Mouse (Mus musculus): ENCODE results near the gene Ypel3. TPM values are rescaled to one million over a fixed set of nuclear protein-coding genes. Genes with fewer than 3 reads are reported as not detected.
A peak's percentile ranks its signal among the peaks of the same experiment; 100 is the strongest.
"Not testable (repeated sequence)": the region's sequence is repeated elsewhere in the genome, so short reads cannot be mapped to it uniquely, and the experiment has no call there.

The Ypel3 gene
- polyA plus RNA-seq (2016; fragmentation: Nextera tagmentation; extraction: Ambion mirVana) = 125 and 126 TPM in 2 replicates

DNA sequence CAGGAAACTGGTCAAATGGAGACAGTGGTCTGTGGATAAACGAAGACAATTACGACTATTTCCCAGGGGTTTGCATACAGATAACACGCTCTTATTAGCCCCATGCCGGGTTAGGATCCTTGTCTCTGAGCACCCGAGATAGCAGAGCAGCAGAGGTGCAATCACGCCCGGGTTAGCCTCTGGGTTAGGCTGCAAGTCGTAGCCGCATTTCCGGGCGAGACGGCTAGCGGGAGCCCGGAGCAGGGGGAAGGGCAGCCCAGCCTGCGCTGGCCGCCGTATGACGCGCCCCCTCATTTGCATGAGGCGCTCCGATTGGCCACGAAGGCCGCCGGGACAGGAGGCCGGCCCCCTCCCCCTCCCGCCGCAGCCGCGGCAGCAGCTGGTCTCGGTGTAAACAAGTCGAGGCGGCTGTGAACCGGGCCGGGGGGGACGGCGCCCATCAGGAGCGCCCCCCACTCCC is at the start of gene Ypel3:
Gene Ypel3 (plus strand): TSS at position 358 of the 460 bp plus-strand sequence.
- no peaks in the 10 kb centered on the region for H3K36me3 ChIP-seq
- H3K9me3 ChIP-seq = no peaks in the 10 kb centered on the region
- peak within 1 kb of the TSS; percentile 90 for H3K27ac ChIP-seq (replicated peaks)
- peak; percentile 85 for ATAC-seq (ENCODE audit: low FRiP score, low read depth)
- peaks cover 46% of the 10 kb centered on the region for H3K4me1 ChIP-seq
- peak within 1 kb of the TSS; percentile 96 for H3K4me2 ChIP-seq (replicated peaks)
- H3K9ac ChIP-seq (replicated peaks) = peak within 1 kb of the TSS; percentile 93
- WGBS = under 1% methylated on average over 34 of the region's 37 CpGs
- H3K27me3 ChIP-seq = no peaks in the 10 kb centered on the region
- peak within 1 kb of the TSS; percentile 82 for H3K4me3 ChIP-seq

DNA sequence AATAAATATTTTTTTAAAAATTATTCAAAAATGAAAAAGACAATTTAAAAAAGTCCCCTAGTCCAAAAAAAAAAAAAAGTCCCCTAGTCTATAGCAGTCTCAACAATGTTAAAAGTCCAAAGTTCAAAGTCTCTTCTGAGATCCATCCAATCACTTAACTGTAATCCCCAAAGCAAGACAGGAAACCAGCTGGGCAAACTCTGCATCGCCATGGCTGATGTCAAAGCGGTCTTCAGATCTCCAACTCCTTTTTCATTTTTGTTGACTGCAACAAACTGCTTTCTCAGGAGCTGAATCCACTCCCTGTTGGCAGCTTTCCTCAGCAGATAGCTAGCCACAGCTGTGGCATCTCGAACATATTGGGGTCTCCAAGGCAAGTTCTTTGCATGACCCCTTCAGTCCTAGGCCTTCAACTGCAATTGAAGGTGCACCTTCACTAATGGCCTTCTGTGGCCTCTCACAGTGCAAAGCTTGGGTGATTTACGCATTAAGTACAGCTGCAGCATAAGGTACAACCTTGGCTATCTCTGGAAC is 46.4 kb upstream of the Ypel3 start:
- not testable (repeated sequence) for ATAC-seq (ENCODE audit: low FRiP score, low read depth)

DNA sequence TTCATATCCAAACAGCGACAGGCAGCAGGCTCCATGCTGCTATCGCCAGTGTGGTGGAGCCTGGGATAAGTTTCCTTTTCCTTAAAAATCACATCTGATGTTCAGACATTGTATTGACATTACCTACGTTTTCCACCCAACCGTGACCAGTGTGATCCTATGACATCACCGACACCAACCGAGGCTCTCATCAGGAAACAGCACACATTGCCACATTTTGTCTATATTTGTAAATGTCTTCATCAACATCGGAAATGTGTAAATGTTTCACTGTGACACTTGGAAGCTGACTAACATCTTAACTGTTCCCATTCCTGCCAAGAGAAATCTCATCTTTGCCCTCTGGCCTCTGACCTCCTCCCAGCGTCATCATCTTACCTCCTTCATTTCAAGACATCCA is 40.6 kb upstream of the Ypel3 start:
- H3K4me2 ChIP-seq (replicated peaks) = no peak overlapping the region
- H3K27me3 ChIP-seq = no peaks in the 10 kb centered on the region
- WGBS = 86% methylated on average over 8 of the region's 8 CpGs
- H3K4me3 ChIP-seq = no peak overlapping the region
- no peaks in the 10 kb centered on the region for H3K36me3 ChIP-seq
- no peaks in the 10 kb centered on the region for H3K9me3 ChIP-seq
- no peak overlapping the region for H3K9ac ChIP-seq (replicated peaks)
- H3K4me1 ChIP-seq = peaks cover 3% of the 10 kb centered on the region; the same call in 1 of the 2 replicates
- no peak overlapping the region for H3K27ac ChIP-seq (replicated peaks)
- no peak for ATAC-seq (ENCODE audit: low FRiP score, low read depth)

More for the DNA sequence above, 46.4 kb upstream of the Ypel3 start:
- H3K4me2 ChIP-seq (replicated peaks); H3K27ac ChIP-seq (replicated peaks); H3K27me3 ChIP-seq; H3K36me3 ChIP-seq; H3K9me3 ChIP-seq; H3K9ac ChIP-seq (replicated peaks); H3K4me3 ChIP-seq; H3K4me1 ChIP-seq: not testable (repeated sequence)
- 92% methylated on average over 4 of the region's 4 CpGs for WGBS

DNA sequence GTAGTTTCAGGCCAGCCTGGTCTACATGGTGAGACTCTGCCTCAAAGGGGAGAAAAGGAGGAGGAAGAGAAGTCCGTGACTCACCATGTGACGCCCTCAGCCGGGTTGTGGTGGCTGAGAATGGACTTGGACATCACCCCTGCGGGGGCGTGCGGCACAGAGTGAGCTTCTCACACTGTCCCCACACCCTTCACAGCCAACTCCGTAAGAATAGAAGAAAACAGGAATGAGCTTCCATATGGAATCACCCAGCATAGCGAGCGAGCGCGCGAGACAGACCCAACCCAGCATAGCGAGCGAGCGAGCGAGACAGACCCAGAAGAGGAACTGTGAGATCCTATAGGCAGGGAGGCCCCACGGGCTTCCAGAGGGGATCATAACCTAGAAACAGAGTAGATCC is 37.2 kb upstream of the Ypel3 start:
- H3K9ac ChIP-seq (replicated peaks) = no peak overlapping the region
- no peaks in the 10 kb centered on the region for H3K36me3 ChIP-seq
- ATAC-seq (ENCODE audit: low FRiP score, low read depth) = no peak
- WGBS = 87% methylated on average over 17 of the region's 17 CpGs
- no peaks in the 10 kb centered on the region for H3K27me3 ChIP-seq
- no peaks in the 10 kb centered on the region for H3K9me3 ChIP-seq
- no peak overlapping the region for H3K4me2 ChIP-seq (replicated peaks)
- peaks cover 3% of the 10 kb centered on the region; the same call in 1 of the 2 replicates for H3K4me1 ChIP-seq
- H3K4me3 ChIP-seq = no peak overlapping the region
- no peak overlapping the region for H3K27ac ChIP-seq (replicated peaks)

DNA sequence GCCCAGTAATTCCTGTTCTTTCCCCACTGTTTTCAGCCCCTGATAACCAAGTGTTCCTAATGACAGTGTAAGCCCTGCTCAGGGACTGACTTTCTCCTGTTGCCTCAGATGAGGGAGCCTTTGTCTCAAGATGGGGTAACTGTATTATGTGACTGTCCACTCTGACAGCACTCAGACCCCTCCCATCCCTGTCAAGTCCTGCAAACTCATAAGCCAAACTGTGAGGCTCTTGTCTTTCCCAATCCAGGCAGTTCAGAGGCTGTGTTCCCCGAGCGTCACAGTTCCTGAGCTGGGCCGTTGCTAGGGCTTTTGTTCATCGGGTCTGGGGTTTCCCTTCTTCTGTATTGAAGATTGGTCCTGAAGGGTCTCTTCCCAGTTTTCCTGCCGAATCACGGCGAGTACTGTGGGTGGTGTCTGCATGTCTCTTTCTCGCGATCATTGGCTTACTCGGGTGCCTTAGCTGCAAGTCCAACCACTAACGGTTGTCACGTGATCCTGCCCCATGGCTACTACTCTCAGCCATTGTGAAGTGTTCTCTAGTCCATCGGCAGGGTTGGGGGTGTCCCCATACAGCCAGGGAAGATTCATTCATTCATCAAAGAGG is 36.5 kb upstream of the Ypel3 start:
- H3K27me3 ChIP-seq = no peaks in the 10 kb centered on the region
- H3K9me3 ChIP-seq = no peaks in the 10 kb centered on the region
- H3K4me3 ChIP-seq = no peak overlapping the region
- ATAC-seq (ENCODE audit: low FRiP score, low read depth) = no peak
- 79% methylated on average over 13 of the region's 13 CpGs for WGBS
- H3K9ac ChIP-seq (replicated peaks) = no peak overlapping the region
- H3K36me3 ChIP-seq = no peaks in the 10 kb centered on the region
- H3K4me2 ChIP-seq (replicated peaks) = no peak overlapping the region
- H3K27ac ChIP-seq (replicated peaks) = no peak overlapping the region
- H3K4me1 ChIP-seq = peaks cover 3% of the 10 kb centered on the region; the same call in 1 of the 2 replicates

DNA sequence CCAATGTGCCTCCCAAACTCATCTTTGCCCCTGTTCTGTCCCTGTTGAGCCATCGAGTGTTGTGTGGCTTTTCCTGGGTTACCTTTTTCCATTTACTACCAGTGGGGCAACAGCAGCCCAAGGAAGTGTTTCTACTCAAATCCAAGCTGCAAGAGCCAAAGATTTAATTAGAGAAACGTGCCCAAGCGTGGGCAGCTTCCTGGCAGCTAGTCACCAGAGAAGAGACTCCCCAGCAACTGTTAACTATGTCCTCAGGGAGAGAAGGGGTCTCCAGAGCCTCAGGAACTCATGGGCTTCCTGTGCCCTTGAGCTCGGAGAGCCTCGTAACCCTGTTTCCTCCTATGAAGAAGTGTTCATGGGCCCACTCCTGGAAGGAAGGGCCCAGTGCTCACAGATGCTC is 35.8 kb upstream of the Ypel3 start:
- WGBS = 82% methylated on average over 5 of the region's 5 CpGs
- peaks cover 3% of the 10 kb centered on the region; the same call in 1 of the 2 replicates for H3K4me1 ChIP-seq
- no peak for ATAC-seq (ENCODE audit: low FRiP score, low read depth)

DNA sequence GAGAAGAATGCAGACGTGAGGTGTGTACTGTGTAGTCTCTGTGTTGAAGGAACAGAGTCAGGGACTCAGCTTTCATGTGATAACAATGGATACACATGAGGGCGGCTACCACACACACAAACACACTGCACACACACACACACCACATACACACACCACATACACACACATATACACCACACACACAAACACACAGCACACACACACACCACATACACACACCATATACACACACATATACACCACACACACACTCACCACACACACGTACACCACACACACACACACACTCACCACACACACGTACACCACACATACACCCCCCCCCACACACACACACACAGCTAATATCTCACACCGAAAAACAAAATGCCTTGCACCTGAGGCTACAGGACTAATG is 35.3 kb upstream of the Ypel3 start:
- Histone ChIP-seq H3K27ac (replicated peaks) (no peak overlapping the region), H3K9ac (replicated peaks) (no peak overlapping the region), H3K4me1 (peaks cover 3% of the 10 kb centered on the region; the same call in 1 of the 2 replicates), H3K27me3 (no peaks in the 10 kb centered on the region), H3K9me3 (no peaks in the 10 kb centered on the region), H3K36me3 (no peaks in the 10 kb centered on the region), H3K4me2 (replicated peaks) (no peak overlapping the region), H3K4me3 (no peak overlapping the region)
- no peak for ATAC-seq (ENCODE audit: low FRiP score, low read depth)
- 89% methylated on average over 5 of the region's 5 CpGs for WGBS

More for the DNA sequence above, 35.8 kb upstream of the Ypel3 start:
- Histone ChIP-seq H3K27ac (replicated peaks) (no peak overlapping the region), H3K4me3 (no peak overlapping the region), H3K4me2 (replicated peaks) (no peak overlapping the region), H3K27me3 (no peaks in the 10 kb centered on the region), H3K9me3 (no peaks in the 10 kb centered on the region), H3K36me3 (no peaks in the 10 kb centered on the region), H3K9ac (replicated peaks) (no peak overlapping the region)

DNA sequence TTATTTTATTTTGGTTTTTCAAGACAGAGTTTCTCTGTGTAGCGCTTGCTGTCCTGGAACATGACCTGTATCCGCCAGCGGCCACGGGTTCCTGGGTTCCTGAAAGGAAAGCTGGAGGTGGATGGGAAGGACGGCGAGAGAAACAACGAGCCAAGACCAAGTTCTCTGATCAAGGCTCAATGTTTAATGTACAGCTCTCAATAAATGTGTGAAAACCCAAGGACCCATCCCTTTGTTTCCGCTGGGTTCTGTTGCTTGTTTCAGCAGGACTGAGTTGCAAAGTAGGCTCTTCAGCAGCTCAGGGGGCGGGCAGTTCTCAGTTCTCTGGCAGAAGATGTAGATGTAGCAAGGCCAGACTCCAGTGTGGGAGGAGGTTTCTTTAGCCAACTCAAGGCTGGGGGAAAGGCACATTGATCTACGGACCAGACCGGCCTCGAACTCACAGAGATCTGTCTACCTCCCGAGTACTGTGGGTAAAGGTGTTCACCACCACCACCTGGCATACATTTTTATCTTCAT is 34.7 kb upstream of the Ypel3 start:
- WGBS = 91% methylated on average over 13 of the region's 13 CpGs
- no peak overlapping the region for H3K4me2 ChIP-seq (replicated peaks)
- no peak overlapping the region for H3K27ac ChIP-seq (replicated peaks)
- ATAC-seq (ENCODE audit: low FRiP score, low read depth) = no peak
- no peaks in the 10 kb centered on the region for H3K36me3 ChIP-seq
- H3K4me1 ChIP-seq = peaks cover 3% of the 10 kb centered on the region; the same call in 1 of the 2 replicates
- no peak overlapping the region for H3K9ac ChIP-seq (replicated peaks)
- H3K9me3 ChIP-seq = no peaks in the 10 kb centered on the region
- H3K4me3 ChIP-seq = no peak overlapping the region
- H3K27me3 ChIP-seq = no peaks in the 10 kb centered on the region

DNA sequence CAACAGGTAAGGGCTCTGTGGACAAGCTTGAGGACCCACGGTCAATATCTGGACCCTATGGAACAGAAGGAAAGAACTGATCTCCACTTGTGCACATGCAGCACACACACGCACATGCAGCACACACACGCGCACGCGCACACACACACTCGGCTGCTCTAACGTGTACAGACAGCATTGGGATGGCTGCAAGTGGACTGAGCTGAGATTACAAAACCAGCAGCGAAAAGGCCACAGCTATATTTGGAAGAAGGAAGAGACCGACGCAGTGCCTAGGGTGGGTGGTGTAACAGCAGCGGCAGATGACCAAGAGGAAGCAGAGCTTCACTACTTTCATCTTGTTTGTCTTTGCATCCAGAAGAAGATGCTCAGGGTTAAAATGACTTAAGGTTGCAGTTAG is 30.7 kb upstream of the Ypel3 start:
- Histone ChIP-seq H3K27ac (replicated peaks) (no peak overlapping the region), H3K4me1 (no peaks in the 10 kb centered on the region), H3K36me3 (no peaks in the 10 kb centered on the region), H3K27me3 (no peaks in the 10 kb centered on the region), H3K4me3 (no peak overlapping the region), H3K9me3 (no peaks in the 10 kb centered on the region), H3K9ac (replicated peaks) (no peak overlapping the region), H3K4me2 (replicated peaks) (no peak overlapping the region)
- ATAC-seq (ENCODE audit: low FRiP score, low read depth) = no peak
- WGBS = 92% methylated on average over 12 of the region's 12 CpGs

DNA sequence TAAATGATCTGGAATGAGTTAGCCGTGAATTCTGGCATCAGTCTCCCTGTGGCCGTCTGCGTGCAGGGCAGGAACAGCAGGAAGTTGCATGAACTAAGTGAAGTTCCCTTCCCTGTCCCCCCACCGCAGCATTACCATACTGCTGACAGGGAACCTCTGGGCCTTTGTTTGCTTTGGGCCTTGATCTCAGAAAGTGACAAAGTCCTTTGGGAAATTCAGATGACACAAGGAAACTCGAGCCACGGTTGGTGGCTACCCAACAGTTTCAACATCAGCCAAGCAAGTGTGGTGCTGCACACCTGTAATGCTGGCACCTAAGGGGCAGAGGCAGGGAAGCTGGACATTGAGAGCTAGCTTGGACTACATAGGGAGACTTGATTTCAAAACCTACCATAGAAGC is 30.0 kb upstream of the Ypel3 start:
- Histone ChIP-seq H3K4me2 (replicated peaks) (no peak overlapping the region), H3K4me3 (no peak overlapping the region), H3K9ac (replicated peaks) (no peak overlapping the region), H3K36me3 (no peaks in the 10 kb centered on the region), H3K27ac (replicated peaks) (no peak overlapping the region), H3K4me1 (no peaks in the 10 kb centered on the region), H3K9me3 (no peaks in the 10 kb centered on the region), H3K27me3 (no peaks in the 10 kb centered on the region)
- 44% methylated on average over 6 of the region's 6 CpGs for WGBS
- no peak for ATAC-seq (ENCODE audit: low FRiP score, low read depth)

DNA sequence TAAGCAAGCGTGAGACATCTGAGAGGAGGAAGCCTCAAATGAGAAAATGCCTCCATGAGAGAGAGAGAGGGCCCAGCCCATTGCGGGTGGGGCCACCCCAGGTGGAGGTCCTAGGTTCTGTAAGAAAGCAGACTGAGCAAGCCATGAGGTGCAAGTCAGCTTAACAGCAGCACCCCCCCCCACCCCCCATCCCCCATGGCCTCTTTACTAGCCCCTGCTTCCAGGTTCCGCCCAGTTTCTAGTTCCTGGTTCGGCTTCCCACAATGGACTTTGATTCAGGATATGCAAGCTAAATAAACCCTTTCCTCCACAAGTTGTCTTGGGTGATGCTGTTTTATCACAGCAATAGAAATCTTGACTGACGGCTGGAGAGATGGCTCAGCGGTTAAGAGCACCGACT is 27.9 kb upstream of the Ypel3 start:
- no peak overlapping the region for H3K27ac ChIP-seq (replicated peaks)
- no peaks in the 10 kb centered on the region for H3K9me3 ChIP-seq
- no peak overlapping the region for H3K4me3 ChIP-seq
- no peak for ATAC-seq (ENCODE audit: low FRiP score, low read depth)
- H3K4me1 ChIP-seq = no peaks in the 10 kb centered on the region
- no peak overlapping the region for H3K4me2 ChIP-seq (replicated peaks)
- no peaks in the 10 kb centered on the region for H3K27me3 ChIP-seq
- WGBS = 76% methylated on average over 7 of the region's 7 CpGs
- H3K36me3 ChIP-seq = no peaks in the 10 kb centered on the region
- H3K9ac ChIP-seq (replicated peaks) = no peak overlapping the region

DNA sequence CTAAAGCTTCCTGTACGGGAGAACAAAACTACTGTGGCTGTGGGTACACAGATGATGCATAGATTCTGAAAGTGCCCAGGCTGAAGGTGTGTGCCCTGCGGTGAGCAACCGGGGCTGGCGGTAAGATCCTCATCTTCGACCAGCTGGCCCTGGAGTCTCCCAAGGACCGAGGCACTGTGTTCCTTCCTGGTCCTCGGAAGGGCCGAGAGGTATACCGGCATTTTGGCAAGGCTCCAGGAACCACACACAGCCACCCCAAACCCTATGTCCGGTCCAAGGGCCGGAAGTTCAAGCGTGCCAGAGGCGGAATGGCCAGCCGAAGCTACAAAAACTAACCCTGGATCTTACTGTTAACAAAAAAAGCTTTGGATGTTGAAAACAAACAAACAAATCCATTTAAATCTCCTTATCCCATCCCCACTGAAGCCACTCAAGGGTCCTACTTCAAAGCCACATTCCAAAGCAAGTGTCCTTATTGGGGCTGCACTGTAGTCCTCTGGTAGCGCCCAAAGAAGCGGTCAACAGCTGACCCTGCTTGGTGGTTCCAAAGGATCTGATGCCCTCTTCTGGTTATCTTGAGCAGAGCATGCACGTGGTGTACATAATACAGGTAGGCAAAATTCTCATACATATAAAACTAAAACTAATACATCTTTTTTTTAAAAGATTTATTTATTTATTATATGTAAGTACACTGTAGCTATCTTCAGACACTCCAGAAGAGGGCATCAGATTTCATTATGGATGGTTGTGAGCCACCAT is 27.0 kb upstream of the Ypel3 start:
- ATAC-seq (ENCODE audit: low FRiP score, low read depth) = no peak
- Histone ChIP-seq H3K27me3 (no peaks in the 10 kb centered on the region), H3K9ac (replicated peaks) (no peak overlapping the region), H3K27ac (replicated peaks) (no peak overlapping the region), H3K4me2 (replicated peaks) (no peak overlapping the region), H3K4me1 (peaks cover 6% of the 10 kb centered on the region; the same call in 1 of the 2 replicates), H3K36me3 (no peaks in the 10 kb centered on the region), H3K9me3 (no peaks in the 10 kb centered on the region), H3K4me3 (no peak overlapping the region)
- WGBS = 94% methylated on average over 17 of the region's 17 CpGs

All from midbrain, embryonic 12.5 days (tissue).